Mouse (Mus musculus): Measurements from ENCODE around the gene Rab20.

GRCm38 (mm10) chr8:11457278-11457677 is 21.2 kb downstream of the Rab20 start:
- TF ChIP-seq ZNF384 (IDR thresholded peaks at IDR 0.05; ENCODE audit: low read depth, low read length): no peak
- no peak for TF ChIP-seq MAFK (IDR thresholded peaks at IDR 0.05; ENCODE audit: insufficient read depth, low read depth, low read length)
- no peak for TF ChIP-seq CHD2 (IDR thresholded peaks at IDR 0.05; ENCODE audit: low read depth, low read length)
- TF ChIP-seq ZC3H11A (IDR thresholded peaks at IDR 0.05; ENCODE audit: borderline replicate concordance, low read depth, low read length): no peak

Measured in ES-E14 (cell line).